Mouse (Mus musculus) thymus, postnatal 36 days (tissue): ENCODE results near the gene Chuk.
A peak's percentile ranks its signal among the peaks of the same experiment; 100 is the strongest.
"Not testable (repeated sequence)": the region's sequence is repeated elsewhere in the genome, so short reads cannot be mapped to it uniquely, and the experiment has no call there.

ENCODE experiments used
- DNase-seq, 2 experiments: peaks; one replicate each; pipeline ENCODE4 v3.0.0; 2022; ENCODE audit warnings: mixed read lengths in 2 of 2

Gene Chuk

GRCm38 (mm10) chr19:44106831-44107660, at the start of gene Chuk:
Gene Chuk (minus strand): TSS chr19:44107480.
- peak; percentile 92 to 94 for DNase-seq

DNA sequence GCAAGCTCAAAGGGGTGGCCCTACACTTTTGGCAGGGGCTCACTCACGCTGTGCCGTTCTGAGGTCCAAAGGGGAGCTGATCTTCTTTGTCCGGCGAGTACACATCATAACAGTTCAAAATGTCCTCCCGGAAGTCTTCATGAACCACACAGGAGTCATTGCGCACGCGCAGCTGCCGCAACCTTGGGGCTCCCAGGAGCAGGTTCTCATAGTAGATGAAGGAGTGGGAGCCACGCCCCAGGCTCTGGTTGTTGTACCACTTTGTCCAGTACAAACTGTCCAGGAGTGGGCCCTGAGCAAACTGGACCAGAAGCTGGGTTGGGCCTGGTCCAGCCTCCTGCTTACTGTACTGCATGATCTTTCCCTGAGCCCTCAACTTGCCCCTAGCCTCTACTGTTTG, 49.7 kb upstream of the Chuk start:
- DNase-seq = no peak

GRCm38 (mm10) chr19:44153781-44154180, 46.5 kb upstream of the Chuk start:
- no peak for DNase-seq

DNA sequence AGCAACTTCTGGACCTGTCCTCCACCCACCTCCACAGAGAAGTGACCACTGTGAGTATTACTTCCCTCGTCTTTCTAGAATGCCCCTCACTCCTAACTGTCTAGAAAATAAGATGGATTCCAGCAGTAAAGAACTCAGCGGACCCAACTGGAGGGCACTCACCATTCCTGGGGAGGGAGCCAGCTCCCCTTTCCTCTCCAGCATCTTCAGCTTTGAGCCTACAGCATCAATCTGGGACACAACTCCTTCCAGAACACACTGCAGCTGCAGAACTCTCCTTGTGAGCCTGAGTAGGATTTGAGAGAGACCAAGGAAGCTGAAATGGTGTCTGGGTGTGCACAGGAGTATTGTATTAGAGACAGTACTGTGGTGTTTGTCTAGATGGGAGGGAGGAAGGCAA, 41.7 kb upstream of the Chuk start:
- no peak for DNase-seq

DNA sequence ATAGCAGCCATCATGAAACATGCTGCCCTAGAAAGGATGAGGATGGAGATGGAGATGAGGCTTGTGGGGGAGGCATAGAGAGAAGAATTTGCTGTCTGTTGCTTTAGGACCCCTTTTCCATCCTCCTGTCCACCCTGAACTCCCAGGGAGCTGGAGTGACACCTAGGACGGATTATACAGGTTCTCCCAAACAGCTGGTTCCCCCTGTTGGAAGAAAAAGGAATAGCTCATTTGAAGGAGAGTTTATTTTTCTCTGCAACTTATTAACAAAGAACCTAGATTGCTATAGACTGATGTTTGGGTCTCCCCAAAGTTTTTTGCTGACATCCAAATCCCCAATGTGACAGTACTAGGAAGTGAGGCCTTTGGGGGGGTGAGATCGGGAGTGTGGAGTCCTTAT, 41.1 kb upstream of the Chuk start:
- DNase-seq = no peak

DNA sequence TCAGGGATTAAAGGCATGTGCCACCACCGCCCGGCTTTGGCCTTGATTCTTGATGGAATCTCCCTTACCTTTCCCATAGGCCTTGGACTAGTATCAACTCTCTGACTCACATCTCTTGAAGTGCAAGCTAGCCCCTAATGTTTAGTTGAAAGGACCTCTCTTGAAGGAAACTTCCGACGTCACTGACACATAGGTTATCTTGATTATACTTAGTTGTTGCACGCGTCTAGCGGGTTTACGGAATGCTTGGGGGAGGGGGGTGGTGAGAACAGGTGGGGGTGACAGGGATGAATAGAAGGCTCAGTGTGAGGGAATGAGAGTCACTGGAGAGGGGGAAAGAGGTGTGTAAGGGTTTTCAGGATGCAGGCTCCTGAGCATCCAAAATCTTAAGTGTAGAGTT, 39.7 kb upstream of the Chuk start:
- DNase-seq = no peak

DNA sequence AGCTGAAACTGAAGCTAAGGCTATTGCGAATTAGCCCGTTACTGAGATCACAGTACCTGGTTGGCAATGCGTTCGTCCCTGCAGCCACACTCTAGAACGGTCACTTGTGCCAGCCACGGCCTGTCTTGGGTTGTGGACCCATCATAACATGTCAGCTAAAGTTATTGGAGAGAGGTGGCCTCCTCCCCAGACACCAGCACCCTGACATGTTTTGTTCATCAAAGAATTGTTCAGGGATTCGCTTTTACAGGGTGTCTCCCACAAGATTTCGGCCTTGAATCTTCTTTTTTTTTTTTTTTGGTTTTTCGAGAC, 39.2 kb upstream of the Chuk start:
- DNase-seq = no peak

DNA sequence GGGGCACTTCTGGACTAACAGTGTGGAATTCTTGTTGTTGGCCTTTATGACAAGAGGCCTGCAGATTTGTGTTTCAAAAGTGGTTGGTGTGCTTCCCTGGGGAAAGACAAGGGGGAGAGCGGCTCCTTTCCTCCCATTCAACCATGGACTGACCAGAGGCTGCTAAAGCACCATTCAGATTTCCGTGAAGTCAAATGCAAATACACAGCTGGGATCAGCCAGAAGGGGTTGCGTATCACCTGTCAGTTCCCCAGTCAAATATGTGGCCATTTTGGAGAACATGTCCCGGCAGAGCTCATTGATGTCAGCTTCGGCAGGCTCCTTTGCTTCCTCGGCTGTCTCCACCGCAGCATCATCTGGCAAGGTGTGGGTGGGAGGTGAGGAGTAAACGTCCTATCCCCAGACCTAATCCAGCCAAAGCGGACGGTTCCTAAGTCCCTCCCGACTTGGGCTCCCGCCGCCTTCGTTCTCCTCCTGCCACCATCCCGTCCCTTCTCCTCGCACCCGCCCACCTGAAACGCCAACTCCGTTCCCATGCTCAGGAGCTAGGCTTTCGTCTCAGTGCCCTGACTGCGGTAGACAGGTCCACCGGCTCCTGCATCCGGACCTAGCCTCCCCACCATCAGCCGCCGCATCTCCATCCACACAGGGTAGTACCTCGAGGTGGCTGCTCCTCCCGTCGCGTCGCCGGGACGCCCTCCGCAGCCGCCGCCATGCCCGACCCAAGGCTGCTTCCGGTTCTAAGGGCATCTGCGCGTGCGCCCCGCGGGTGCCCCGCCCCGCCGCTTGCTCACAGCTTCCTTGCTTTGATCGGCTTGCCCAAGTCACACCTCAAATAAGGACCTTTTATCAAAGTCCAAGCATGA, 38.7 kb upstream of the Chuk start, which contains the start of gene Bloc1s2:
Bloc1s2 (minus strand) TSS at position 745 of the 866 bp plus-strand sequence.
- DNase-seq = peak; percentile 91 to 92

- no peak for DNase-seq
Measured at GRCm38 (mm10) chr19:44144366-44144765, 37.1 kb upstream of the Chuk start.

DNA sequence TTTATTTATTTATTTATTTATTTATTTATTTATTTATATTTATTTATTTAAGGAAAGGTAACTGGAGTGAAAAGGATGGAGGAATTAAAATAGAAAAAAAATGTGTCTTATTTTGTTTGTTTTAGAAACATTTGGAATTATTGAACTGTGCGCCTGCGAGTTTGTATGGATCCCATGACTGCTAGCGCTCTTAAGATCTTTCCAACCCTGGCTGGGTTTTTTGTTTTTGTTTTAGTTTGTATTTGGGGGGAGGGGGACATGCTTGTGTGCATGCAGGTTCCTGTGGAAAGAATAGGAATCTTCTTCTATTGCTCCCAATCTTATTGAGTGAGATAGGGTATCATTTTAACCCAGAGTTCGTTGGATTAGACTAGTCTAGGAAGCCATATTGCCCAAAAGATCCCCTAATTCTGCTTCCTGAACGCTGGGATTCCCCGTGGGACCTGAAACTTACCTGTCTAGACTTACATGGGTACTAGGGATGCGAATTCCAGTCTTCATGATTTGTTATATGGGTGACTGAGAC, 28.7 kb upstream of the Chuk start:
- DNase-seq = no peak

DNA sequence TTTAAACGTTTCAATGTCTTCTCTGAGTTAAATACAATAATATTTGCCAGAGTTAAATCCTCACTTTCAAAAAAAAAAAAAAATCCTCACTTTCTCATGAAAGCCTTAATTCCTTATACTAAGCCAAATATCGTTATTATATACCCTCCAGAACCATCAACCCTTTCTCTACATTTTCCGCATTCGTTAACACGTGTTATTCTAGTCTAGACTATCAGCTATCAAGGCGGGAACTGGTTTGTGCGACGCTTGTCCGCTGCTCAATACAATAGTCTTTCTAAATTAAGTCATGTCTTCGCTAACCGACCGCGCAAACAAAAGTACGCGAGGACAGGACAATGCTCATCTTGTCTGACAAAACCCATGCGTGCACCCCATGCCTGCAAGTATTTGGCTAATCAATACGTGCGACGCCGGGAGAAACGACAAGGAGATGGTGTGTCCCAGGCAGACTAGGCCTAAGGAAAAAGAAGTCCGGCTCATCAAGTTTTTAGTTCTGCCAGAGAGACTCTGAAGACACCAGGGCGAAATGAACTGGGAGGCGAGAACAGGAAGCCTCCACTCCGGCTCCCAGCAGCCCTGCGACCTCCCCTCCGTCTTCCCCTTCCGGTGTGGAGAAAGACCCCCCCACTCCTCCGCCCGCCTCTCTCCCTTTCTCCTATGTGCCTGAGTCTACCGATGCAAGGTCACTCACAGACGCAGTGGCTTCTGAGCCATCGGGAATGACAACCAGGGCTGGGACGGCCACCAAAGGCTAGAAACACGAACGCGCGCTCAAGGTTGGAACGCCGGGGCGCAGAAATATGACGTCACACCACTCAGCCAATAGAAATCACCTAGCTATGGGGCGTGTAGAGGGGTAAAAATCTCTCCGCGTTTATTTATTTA, 28.0 kb upstream of the Chuk start, which contains the start of gene Cwf19l1:
Cwf19l1 (minus strand) TSS at position 805 of the 888 bp plus-strand sequence.
- DNase-seq = peak; percentile 76 to 78

- no peak for DNase-seq
Measured at GRCm38 (mm10) chr19:44132917-44133316, 25.6 kb upstream of the Chuk start.

- DNase-seq = no peak
Measured at GRCm38 (mm10) chr19:44128560-44128959, 21.3 kb upstream of the Chuk start.

- DNase-seq = no peak
Measured at GRCm38 (mm10) chr19:44127729-44128497, 20.6 kb upstream of the Chuk start.

GRCm38 (mm10) chr19:44121137-44121536, 13.9 kb upstream of the Chuk start:
- DNase-seq = no peak

DNA sequence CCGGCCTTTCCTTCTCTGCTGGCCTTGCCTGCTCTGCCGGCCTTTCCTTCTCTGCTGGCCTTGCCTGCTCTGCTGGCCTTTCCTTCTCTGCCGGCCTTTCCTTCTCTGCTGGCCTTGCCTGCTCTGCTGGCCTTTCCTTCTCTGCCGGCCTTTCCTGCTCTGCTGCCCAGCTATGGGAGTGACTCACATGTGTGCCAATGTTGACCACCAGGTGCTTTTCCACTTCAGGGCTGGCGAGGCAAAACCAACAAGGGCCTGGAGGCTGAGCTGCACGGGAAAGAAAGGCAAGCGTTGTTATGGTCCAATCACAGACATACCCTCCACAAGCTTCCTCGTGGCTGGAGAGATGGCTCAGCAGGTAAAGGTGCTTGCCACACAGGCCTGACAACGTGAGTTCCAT, 13.4 kb upstream of the Chuk start:
- DNase-seq = not testable (repeated sequence)

GRCm38 (mm10) chr19:44117793-44118192, 10.5 kb upstream of the Chuk start:
- no peak for DNase-seq

- no peak for DNase-seq
Measured at GRCm38 (mm10) chr19:44111706-44112105, 4.4 kb upstream of the Chuk start.

- no peak for DNase-seq
Measured at GRCm38 (mm10) chr19:44110356-44110755, 3.1 kb upstream of the Chuk start.

DNA sequence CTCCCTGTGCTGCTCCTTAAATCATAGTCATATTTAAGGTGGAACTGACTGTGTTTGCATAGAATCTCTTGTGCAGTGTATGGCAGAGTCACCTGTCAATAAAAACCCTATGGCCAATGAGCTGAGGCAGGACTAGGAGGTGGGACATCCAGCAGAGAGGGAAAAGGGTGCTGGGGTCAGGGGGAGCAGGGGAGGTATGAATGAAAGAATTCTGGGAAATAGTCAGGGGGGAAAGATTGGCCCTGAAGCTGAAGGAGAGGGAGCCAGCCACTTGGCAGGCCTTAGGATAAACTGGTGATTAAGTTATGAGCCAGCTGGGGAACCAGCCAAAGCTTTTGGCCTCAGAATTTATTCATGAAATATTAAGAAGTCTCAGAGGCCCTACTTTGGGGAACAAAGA, 1.7 kb upstream of the Chuk start:
- no peak for DNase-seq

DNA sequence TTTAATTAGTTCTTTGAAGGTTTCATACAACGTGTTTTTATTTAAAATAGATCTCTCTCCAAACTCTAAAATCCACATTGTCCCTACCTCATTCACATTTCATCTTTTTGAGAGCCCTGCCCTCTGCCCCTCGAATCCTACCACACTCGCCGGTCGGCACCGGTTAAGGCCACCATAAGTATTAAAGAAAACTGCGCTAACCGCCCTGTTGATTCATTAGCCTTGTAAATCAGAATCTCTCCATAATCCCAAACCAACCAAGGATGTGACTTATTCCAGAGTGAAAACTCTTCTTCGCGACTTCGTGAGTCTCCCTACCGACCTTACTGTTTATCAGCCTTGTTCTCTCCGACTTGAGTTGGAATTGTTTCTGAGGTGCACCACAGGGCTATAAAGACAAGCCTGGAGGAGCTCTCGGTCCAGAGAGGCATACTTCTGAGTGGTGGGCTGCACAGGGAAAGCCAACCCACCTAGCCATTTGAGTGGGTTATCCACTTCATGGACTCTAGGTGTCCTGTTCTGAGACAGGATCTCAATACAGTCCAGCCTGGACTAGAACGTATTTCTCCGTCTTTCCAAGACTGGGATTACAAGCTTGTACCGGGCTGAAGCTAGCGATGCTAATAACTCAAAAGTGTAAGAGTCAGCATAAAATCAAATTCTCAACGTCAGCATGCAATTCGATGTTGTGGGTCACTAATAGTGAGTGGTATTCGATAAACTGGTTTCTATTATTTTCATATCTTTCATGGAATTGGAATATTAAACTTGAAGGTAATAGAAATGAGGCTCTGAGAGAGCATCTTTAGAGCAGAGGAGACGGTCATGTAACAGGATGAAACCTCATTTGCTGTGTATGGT, 611 bp upstream of the Chuk start:
- DNase-seq = no peak
